8 mouse cellular contexts compared by ENCODE assay signal in genomic region chr1:153333296-153334121, GRCm38 (mm10). TPM values are rescaled to one million over a fixed set of nuclear protein-coding genes. Genes with fewer than 3 reads are reported as not detected.
DNase-seq lines count a peak whose midpoint lies in the region; ATAC-seq and TF ChIP-seq lines count a peak whose summit lies in the region.

No protein-coding gene starts in this region.

- CTCF ChIA-PET in Patski (lab: Charles Lee): interaction anchor here (0.6 kb wide), 1 partner anchor 16 kb away, joined by 3 read pairs; no protein-coding TSS in a partner anchor

- peak; percentile 60 for ATAC-seq in frontal cortex, adult (ENCODE audit: low TSS enrichment)
- ATAC-seq in Patski: peak; percentile 5
- peak; percentile 60 for ATAC-seq in lung, embryonic 14.5 days (ENCODE audit: insufficient read depth)

- peak overlapping the region; percentile 10 for H3K9ac ChIP-seq in lung, embryonic 14.5 days

- H3K4me1 ChIP-seq in embryonic facial prominence, embryonic 10.5 days: peaks cover 35% of the 10 kb centered on the region
- 0 out of 2 replicates have a peak, but pooled peaks cover 4% of the 10 kb centered on the region for H3K4me1 ChIP-seq in lung, embryonic 14.5 days (ENCODE audit: insufficient read depth)
- peaks cover 5% of the 10 kb centered on the region for H3K4me1 ChIP-seq in small intestine, adult 2 months (ENCODE audit: control insufficient read depth, insufficient read depth, insufficient read length, low read length)

- peak overlapping the region; percentile 60 for H3K4me2 ChIP-seq in lung, embryonic 14.5 days

- no peak for DNase-seq in frontal cortex, postnatal 10 days (ENCODE audit: low spot score in 2 of 2)
- peak; percentile 56 for DNase-seq in Patski (ENCODE audit: low read depth, low spot score)
- DNase-seq in embryonic facial prominence, embryonic 10.5 days (ENCODE audit: low spot score): no peak
- DNase-seq in heart, adult 8-10 months (ENCODE audit: low spot score): peak; percentile 79
- DNase-seq in kidney, adult 8-10 months: peak; percentile 32 to 41
- DNase-seq in lung, embryonic 14.5 days: peak; percentile 59

- no peaks in the 10 kb centered on the region for H3K9me3 ChIP-seq in embryonic facial prominence, embryonic 10.5 days
- no peaks in the 10 kb centered on the region for H3K9me3 ChIP-seq in lung, embryonic 14.5 days (ENCODE audit: low read depth, low read length)

- POLR2A ChIA-PET in Patski (lab: Charles Lee): interaction anchor here (0.6 to 1.2 kb wide), 2 partner anchors 15 to 567 kb away, joined by 3 to 5 read pairs; partner anchors contain the start of gene Arpc5

- no peaks in the 10 kb centered on the region for H3K27me3 ChIP-seq in Patski
- no peaks in the 10 kb centered on the region for H3K27me3 ChIP-seq in embryonic facial prominence, embryonic 10.5 days (replicated peaks; ENCODE audit: low read depth, poor library complexity, severe bottlenecking)
- H3K27me3 ChIP-seq in lung, embryonic 14.5 days (ENCODE audit: insufficient read depth, low read length): no peaks in the 10 kb centered on the region
- no peaks in the 10 kb centered on the region for H3K27me3 ChIP-seq in small intestine, adult 2 months (ENCODE audit: control insufficient read depth, insufficient read depth, low read length)

- no peak for TF ChIP-seq POLR2A in small intestine, adult 2 months (IDR thresholded peaks at IDR 0.05; ENCODE audit: low read depth, low read length)

- peak overlapping the region; percentile 98 for H3K4me3 ChIP-seq in embryonic facial prominence, embryonic 10.5 days
- peak overlapping the region; percentile 97 for H3K4me3 ChIP-seq in lung, embryonic 14.5 days (ENCODE audit: low read depth, low read length)
- H3K4me3 ChIP-seq in small intestine, adult 2 months (ENCODE audit: low read depth, low read length): peak overlapping the region; percentile 97

- in situ Hi-C loops in Patski (cut with MboI; ENCODE audit: low pct_unique_long_range_greater_than_20kb): loop anchor here (5.0 to 10.0 kb wide), 2 partner anchors 79 to 206 kb away; no protein-coding TSS in a partner anchor

- H3K36me3 ChIP-seq in embryonic facial prominence, embryonic 10.5 days (replicated peaks): no peaks in the 10 kb centered on the region
- peaks cover 7% of the 10 kb centered on the region; the same call in 1 of the 2 replicates for H3K36me3 ChIP-seq in lung, embryonic 14.5 days (ENCODE audit: insufficient read depth)
- H3K36me3 ChIP-seq in small intestine, adult 2 months (ENCODE audit: control insufficient read depth, insufficient read depth, low read length): no peaks in the 10 kb centered on the region

- TF ChIP-seq CTCF in Patski (IDR thresholded peaks at IDR 0.05): no peak
- TF ChIP-seq CTCF in lung, embryonic 14.5 days (IDR thresholded peaks at IDR 0.05; ENCODE audit: low read depth): no peak
- TF ChIP-seq CTCF in small intestine, adult 2 months (IDR thresholded peaks at IDR 0.05; ENCODE audit: extremely low read depth, insufficient read length, insufficient replicate concordance, low read depth, low read length): no peak

- peak overlapping the region; percentile 96 for H3K27ac ChIP-seq in embryonic facial prominence, embryonic 10.5 days (replicated peaks)
- H3K27ac ChIP-seq in lung, embryonic 14.5 days (ENCODE audit: low read depth): peak overlapping the region; percentile 95
- H3K27ac ChIP-seq in small intestine, adult 2 months (ENCODE audit: insufficient read depth, low read depth, low read length): peak overlapping the region; percentile 60

- 9% methylated on average over 22 of the region's 22 CpGs for WGBS in embryonic facial prominence, embryonic 10.5 days
- 4% methylated on average over 22 of the region's 22 CpGs for WGBS in lung, embryonic 14.5 days
- 2% methylated on average over 22 of the region's 22 CpGs for WGBS in small intestine, adult 2 months

RNA-seq across cellular contexts. Expression of gene Lamc1, which starts 0.9 kb away (rescaled TPM):
- polyA plus RNA-seq in Patski (2021): 93.8 TPM
- polyA plus RNA-seq in embryonic facial prominence, embryonic 10.5 days (2016; fragmentation: Nextera tagmentation; extraction: Ambion mirVana): 26.5 and 28.4 TPM in 2 replicates
- total RNA-seq in heart, adult 8-10 months (2022): 100 to 1,000 TPM in 2 of 4 experiments, 10 to 100 TPM in 2; 83.2 to 109 (median 98.8) TPM
- polyA plus RNA-seq in lung, embryonic 14.5 days (2014; fragmentation: Nextera tagmentation; extraction: Ambion mirVana): 183 and 193 TPM in 2 replicates
- polyA plus RNA-seq in small intestine, adult 2 months (2012; rRNA removed): 15.2 and 22.8 TPM in 2 replicates

Comparison
In these comparisons a context has a peak if more than half of its experiments do, and no peak if none do; other contexts are left out.
1. ATAC-seq: peak in every context shown above with its lines; median percentile 60 in frontal cortex, adult; 60 in lung, embryonic 14.5 days; 5 in Patski.
2. DNase-seq: peak in Patski (single experiment), heart, adult 8-10 months (single experiment), kidney, adult 8-10 months (2 of 2) and lung, embryonic 14.5 days (single experiment); none in frontal cortex, postnatal 10 days (0 of 2) and embryonic facial prominence, embryonic 10.5 days (single experiment).
3. Peak in every context shown above with its lines, with median percentiles within 50 percentile points of each other: H3K27ac ChIP-seq and H3K4me3 ChIP-seq.